Mouse (Mus musculus): ENCODE measurements around the gene Gm10375. TPM values are rescaled to one million over a fixed set of nuclear protein-coding genes. Genes with fewer than 3 reads are reported as not detected.
"Not testable (repeated sequence)": the region's sequence is repeated elsewhere in the genome, so short reads cannot be mapped to it uniquely, and the experiment has no call there.

Gm10375 gene
- not detected in 2 replicates for polyA plus RNA-seq (2014; fragmentation: Nextera tagmentation; extraction: Ambion mirVana)

- H3K4me1 ChIP-seq (ENCODE audit: control insufficient read depth, insufficient read depth, low read length); H3K27ac ChIP-seq (ENCODE audit: low read depth, low read length); H3K4me3 ChIP-seq (ENCODE audit: low read depth, low read length); DNase-seq (ENCODE audit: low spot score); H3K9ac ChIP-seq (ENCODE audit: low read length); H3K36me3 ChIP-seq (ENCODE audit: control insufficient read depth, insufficient read depth, low read length); H3K27me3 ChIP-seq (replicated peaks; ENCODE audit: control insufficient read depth, insufficient read depth, low read length); ATAC-seq; H3K4me2 ChIP-seq (ENCODE audit: low read length); H3K9me3 ChIP-seq (replicated peaks; ENCODE audit: control insufficient read depth, low read length): not testable (repeated sequence)
Observed at GRCm38 (mm10) chr14:43607913-43608312, at the start of gene Gm10375. Gene Gm10375, minus strand, starts transcription at chr14:43608013.

- WGBS = 100% methylated on average over 1 of the region's 2 CpGs
- not testable (repeated sequence) for H3K9me3 ChIP-seq (replicated peaks; ENCODE audit: control insufficient read depth, low read length); H3K4me1 ChIP-seq (ENCODE audit: control insufficient read depth, insufficient read depth, low read length); H3K4me3 ChIP-seq (ENCODE audit: low read depth, low read length); H3K27me3 ChIP-seq (replicated peaks; ENCODE audit: control insufficient read depth, insufficient read depth, low read length); ATAC-seq; H3K36me3 ChIP-seq (ENCODE audit: control insufficient read depth, insufficient read depth, low read length); H3K27ac ChIP-seq (ENCODE audit: low read depth, low read length); H3K9ac ChIP-seq (ENCODE audit: low read length); DNase-seq (ENCODE audit: low spot score); H3K4me2 ChIP-seq (ENCODE audit: low read length)
Observed at GRCm38 (mm10) chr14:43579046-43579445, 28.8 kb downstream of the Gm10375 start, which contains the start of gene Gm17654. Gene Gm17654, minus strand, starts transcription at chr14:43579146.

GRCm38 (mm10) chr14:43577969-43578368, 29.8 kb downstream of the Gm10375 start:
- H3K4me3 ChIP-seq (ENCODE audit: low read depth, low read length); H3K27ac ChIP-seq (ENCODE audit: low read depth, low read length); ATAC-seq; H3K4me1 ChIP-seq (ENCODE audit: control insufficient read depth, insufficient read depth, low read length); H3K4me2 ChIP-seq (ENCODE audit: low read length); H3K36me3 ChIP-seq (ENCODE audit: control insufficient read depth, insufficient read depth, low read length); H3K9ac ChIP-seq (ENCODE audit: low read length); DNase-seq (ENCODE audit: low spot score); H3K9me3 ChIP-seq (replicated peaks; ENCODE audit: control insufficient read depth, low read length); H3K27me3 ChIP-seq (replicated peaks; ENCODE audit: control insufficient read depth, insufficient read depth, low read length): not testable (repeated sequence)
- WGBS = 96% methylated on average over 2 of the region's 4 CpGs

Other genes starting within 250 kb of the Gm10375 start
- not detected in 2 replicates for gene Gm8138, start 191.7 kb downstream of the Gm10375 start, polyA plus RNA-seq (2014; fragmentation: Nextera tagmentation; extraction: Ambion mirVana)
- gene Gm5799, start 64.4 kb downstream of the Gm10375 start, polyA plus RNA-seq (2014; fragmentation: Nextera tagmentation; extraction: Ambion mirVana) = not detected in 2 replicates
- not detected in 2 replicates for gene Gm17654, start 28.9 kb downstream of the Gm10375 start, polyA plus RNA-seq (2014; fragmentation: Nextera tagmentation; extraction: Ambion mirVana)
- not detected in 2 replicates for gene Gm8165, start 69.2 kb upstream of the Gm10375 start, polyA plus RNA-seq (2014; fragmentation: Nextera tagmentation; extraction: Ambion mirVana)
- 1.5 and 2.2 TPM in 2 replicates for gene Gm7324, start 89.8 kb upstream of the Gm10375 start, polyA plus RNA-seq (2014; fragmentation: Nextera tagmentation; extraction: Ambion mirVana)
- not detected in 2 replicates for gene Gm16506, start 119.5 kb upstream of the Gm10375 start, polyA plus RNA-seq (2014; fragmentation: Nextera tagmentation; extraction: Ambion mirVana)
- not detected in 2 replicates for gene Gm6526, start 139.9 kb upstream of the Gm10375 start, polyA plus RNA-seq (2014; fragmentation: Nextera tagmentation; extraction: Ambion mirVana)
- not detected in 2 replicates for gene Gm8180, start 176.7 kb upstream of the Gm10375 start, polyA plus RNA-seq (2014; fragmentation: Nextera tagmentation; extraction: Ambion mirVana)